Comparison of ENCODE assay signal across 22 mouse cellular contexts in genomic region chr8:83102957-83103510, GRCm38 (mm10).
DNase-seq lines count a peak whose midpoint lies in the region; ATAC-seq and TF ChIP-seq lines count a peak whose summit lies in the region.
"Had no signal": no experiment of that assay in that cellular context is flagged by ENCODE, and none has a peak within 500 bp of the region (broad histone marks: within the 10 kb centered on the region; RNA-seq: fewer than 3 reads in every experiment).

No protein-coding gene starts in this region.

- intact Hi-C loops in heart, postnatal 36 days (cut with DNase I), result loop anchor here (5.0 kb wide), 2 partner anchors 159 to 304 kb away; no protein-coding TSS in a partner anchor

- peak overlapping the region; percentile 97 for H3K27ac ChIP-seq in bone marrow macrophage, adult 2 months (ENCODE audit: insufficient read depth, low read depth, low read length)
- no peak overlapping the region for H3K27ac ChIP-seq in kidney, embryonic 14.5 days (ENCODE audit: low read depth, low read length)
- H3K27ac ChIP-seq: embryonic facial prominence, embryonic 13.5 days; heart, embryonic 13.5 days; hindbrain, postnatal 0 days; limb, embryonic 15.5 days; midbrain, embryonic 12.5 days; neural tube, embryonic 12.5 days had no signal

- no peaks in the 10 kb centered on the region for H3K9me3 ChIP-seq in kidney, embryonic 14.5 days (ENCODE audit: control insufficient read depth, low read length)
- H3K9me3 ChIP-seq: embryonic facial prominence, embryonic 13.5 days; heart, embryonic 13.5 days; limb, embryonic 15.5 days; midbrain, embryonic 12.5 days; neural tube, embryonic 12.5 days had no signal

- no peak for TF ChIP-seq CTCF in bone marrow macrophage, adult 2 months (IDR thresholded peaks at IDR 0.05; ENCODE audit: low read depth, low read length)

- no peak overlapping the region for H3K9ac ChIP-seq in kidney, embryonic 14.5 days (ENCODE audit: low read depth, low read length)
- H3K9ac ChIP-seq: embryonic facial prominence, embryonic 13.5 days; heart, embryonic 13.5 days; limb, embryonic 15.5 days; midbrain, embryonic 12.5 days; neural tube, embryonic 12.5 days had no signal

- no peak overlapping the region for H3K4me2 ChIP-seq in kidney, embryonic 14.5 days (replicated peaks; ENCODE audit: low read depth, low read length)
- H3K4me2 ChIP-seq: embryonic facial prominence, embryonic 13.5 days; heart, embryonic 13.5 days; limb, embryonic 15.5 days; midbrain, embryonic 12.5 days; neural tube, embryonic 12.5 days had no signal

- 71% methylated on average over 7 of the region's 7 CpGs for WGBS in kidney, embryonic 14.5 days

- DNase-seq in heart, adult 11 months, result peak; percentile 80
- no peak for DNase-seq in heart, postnatal 4 days
- peak; percentile 26 for DNase-seq in A20 (ENCODE audit: low read depth, low spot score)
- DNase-seq in testis, postnatal 14 days (ENCODE audit: low spot score), result no peak
- DNase-seq in heart, postnatal 36 days, result no peak
- DNase-seq: adrenal gland, adult 8-10 months; B cell, adult 2 months; cerebellum, adult 2 months; kidney, adult 18-20 months; kidney, postnatal 25 days; lung, postnatal 10 days; spleen, adult 18-20 months; thymus, postnatal 36 days had no signal

- no peaks in the 10 kb centered on the region for H3K27me3 ChIP-seq in kidney, embryonic 14.5 days (ENCODE audit: control insufficient read depth, insufficient read depth, low read length)
- H3K27me3 ChIP-seq: embryonic facial prominence, embryonic 13.5 days; heart, embryonic 13.5 days; limb, embryonic 15.5 days; midbrain, embryonic 12.5 days; neural tube, embryonic 12.5 days had no signal

- no peak overlapping the region for H3K4me3 ChIP-seq in bone marrow macrophage, adult 2 months (ENCODE audit: insufficient read depth, low read length)
- H3K4me3 ChIP-seq in kidney, embryonic 14.5 days (ENCODE audit: low read length), result no peak overlapping the region
- H3K4me3 ChIP-seq: embryonic facial prominence, embryonic 13.5 days; heart, embryonic 13.5 days; limb, embryonic 15.5 days; midbrain, embryonic 12.5 days; neural tube, embryonic 12.5 days had no signal

- no peaks in the 10 kb centered on the region for H3K36me3 ChIP-seq in kidney, embryonic 14.5 days (ENCODE audit: control insufficient read depth, insufficient read depth, low read length)
- H3K36me3 ChIP-seq: embryonic facial prominence, embryonic 13.5 days; heart, embryonic 13.5 days; limb, embryonic 15.5 days; midbrain, embryonic 12.5 days; neural tube, embryonic 12.5 days had no signal

- TF ChIP-seq POLR2A in bone marrow macrophage, adult 2 months (IDR thresholded peaks at IDR 0.05; ENCODE audit: borderline replicate concordance, low read depth, low read length), result no peak

- peaks cover 24% of the 10 kb centered on the region for H3K4me1 ChIP-seq in bone marrow macrophage, adult 2 months (ENCODE audit: control insufficient read depth, insufficient read depth, low read length)
- H3K4me1 ChIP-seq in kidney, embryonic 14.5 days (ENCODE audit: control insufficient read depth, insufficient read depth, low read length), result no peaks in the 10 kb centered on the region
- H3K4me1 ChIP-seq: embryonic facial prominence, embryonic 13.5 days; heart, embryonic 13.5 days; limb, embryonic 15.5 days; midbrain, embryonic 12.5 days; neural tube, embryonic 12.5 days had no signal

- ATAC-seq in megakaryocyte, adult 5-6 weeks (ENCODE audit: poor library complexity, severe bottlenecking), result peak; percentile 67
- ATAC-seq in kidney, embryonic 14.5 days (ENCODE audit: low FRiP score, low TSS enrichment), result no peak
- ATAC-seq: hindbrain, postnatal 0 days had no signal

Comparison
In these comparisons a context has a peak if more than half of its experiments do, and no peak if none do; other contexts are left out.
1. DNase-seq: peak in heart, adult 11 months (single experiment) and A20 (single experiment); none in heart, postnatal 4 days (single experiment), testis, postnatal 14 days (single experiment) and heart, postnatal 36 days (0 of 2).